Mouse (Mus musculus) gastrocnemius, adult 8-10 months (tissue): ENCODE measurements around the gene Megf11. TPM values are rescaled to one million over a fixed set of nuclear protein-coding genes. Genes with fewer than 3 reads are reported as not detected.
A peak's percentile ranks its signal among the peaks of the same experiment; 100 is the strongest.

Experiments
- DNase-seq, 2 experiments: peaks; one replicate each; pipeline ENCODE4 v3.0.0; 2022; ENCODE audit warnings: low spot score in 2 of 2
- total RNA-seq, 4 experiments: library from RNA; stranded (reverse); gene quantifications; 2 replicates each; pipeline ENCODE4 v1.2.4; 2022

The Megf11 gene
- total RNA-seq, 4 experiments from 2014 or later, result 0.05 to 0.13 (median 0.07) TPM

DNA sequence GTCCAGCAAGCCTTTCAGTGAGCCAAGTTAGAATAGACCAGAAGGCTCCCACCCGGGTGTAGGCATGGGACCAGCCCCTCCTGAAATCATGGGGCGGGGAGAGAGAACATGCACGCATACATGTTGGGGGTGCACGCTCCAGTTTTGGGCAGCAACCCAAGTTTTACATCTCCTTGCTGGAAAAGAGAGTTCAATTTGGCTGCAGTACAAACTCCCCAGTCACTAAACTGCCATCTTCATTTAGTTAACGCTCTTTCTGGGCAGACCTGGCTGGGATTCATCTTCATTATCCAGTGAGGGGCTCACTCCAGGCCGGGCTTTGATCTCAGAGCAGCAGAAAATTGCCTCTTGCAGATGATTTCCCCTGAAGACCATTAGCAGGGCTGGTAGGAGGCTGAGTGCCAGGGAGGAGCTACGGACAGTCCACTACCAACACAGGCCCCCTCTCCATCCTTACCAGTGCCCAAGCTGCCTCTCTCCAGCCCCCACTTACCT lies 218.8 kb downstream of the Megf11 start:
- DNase-seq, result no peak

DNA sequence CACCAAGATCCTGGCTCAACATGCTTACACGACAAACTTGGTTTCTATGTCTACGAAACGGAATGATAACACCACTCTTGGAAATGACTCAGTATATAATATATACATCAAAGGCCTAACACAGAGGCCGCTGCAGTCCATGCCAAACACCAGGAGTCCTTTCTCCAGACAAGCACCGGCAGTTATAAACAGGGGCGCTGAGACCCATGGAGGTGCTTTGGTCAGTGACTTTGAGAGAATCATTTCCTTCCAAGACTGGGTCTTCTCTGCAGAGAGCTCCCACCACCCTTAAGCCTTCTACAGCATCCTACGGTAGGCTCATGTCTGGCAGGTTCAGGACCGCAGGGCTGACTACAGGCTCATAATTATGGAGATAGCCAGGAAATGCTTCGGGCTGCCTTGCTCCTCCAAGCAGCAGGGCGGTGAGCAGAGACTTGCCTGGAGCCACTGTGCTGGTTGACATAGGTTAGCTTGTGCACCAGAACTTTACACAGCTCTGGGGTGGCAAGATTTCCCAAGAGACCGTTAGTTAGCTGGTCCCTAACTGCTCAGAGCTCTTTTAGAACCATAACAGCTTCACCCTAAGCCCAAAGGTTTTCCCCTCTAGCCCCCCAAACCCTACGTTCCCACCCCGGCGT lies 219.8 kb downstream of the Megf11 start:
- no peak for DNase-seq

DNA sequence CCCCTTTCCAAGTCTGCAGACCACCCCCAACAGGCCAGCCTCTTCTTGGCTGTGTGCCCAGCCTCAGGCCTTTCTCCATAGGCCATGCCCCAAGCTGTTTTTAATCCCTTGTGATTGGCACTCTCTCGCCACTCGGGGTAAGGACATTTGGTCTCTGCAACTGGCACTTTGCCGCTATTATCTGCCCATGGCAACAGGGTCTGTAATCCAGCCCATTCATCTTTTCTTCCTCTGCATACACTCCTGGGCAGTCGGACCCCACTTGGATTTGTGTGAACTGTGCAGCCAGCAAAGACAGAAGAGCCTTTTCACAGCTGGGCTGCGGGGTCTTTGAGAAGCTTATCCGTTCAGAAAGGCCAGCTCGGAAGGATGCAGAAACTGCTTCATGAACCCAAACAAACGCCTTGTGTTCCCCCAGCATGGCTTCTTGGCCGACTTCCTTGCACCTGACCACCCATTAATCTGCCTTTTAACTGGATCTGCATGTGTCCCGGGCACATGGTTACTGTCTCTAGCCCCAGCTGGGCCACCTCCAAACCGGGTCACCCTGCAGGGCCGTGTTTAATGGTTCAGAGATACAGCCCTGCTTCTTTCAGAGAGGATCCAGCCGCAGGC lies 220.4 kb downstream of the Megf11 start:
- DNase-seq, result no peak

DNA sequence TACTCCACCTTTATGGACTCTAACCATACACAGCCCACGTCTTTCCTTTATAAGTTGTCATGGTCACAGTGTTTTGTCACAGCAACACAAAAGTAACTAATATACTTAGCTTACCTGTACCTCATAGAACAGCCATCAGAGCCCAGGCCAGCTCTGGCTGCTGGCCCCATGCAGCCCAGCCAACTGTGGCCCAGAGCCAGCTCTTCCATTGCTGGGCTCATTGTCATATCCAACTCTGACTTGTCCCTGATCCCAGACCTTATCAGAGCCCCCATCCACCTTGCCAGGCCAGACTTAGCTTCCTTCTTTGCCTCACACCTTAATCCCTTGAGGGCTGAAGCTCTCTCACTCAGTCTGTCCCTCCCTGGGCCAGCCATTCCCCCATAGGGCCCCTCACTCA lies 221.6 kb downstream of the Megf11 start:
- no peak for DNase-seq

DNA sequence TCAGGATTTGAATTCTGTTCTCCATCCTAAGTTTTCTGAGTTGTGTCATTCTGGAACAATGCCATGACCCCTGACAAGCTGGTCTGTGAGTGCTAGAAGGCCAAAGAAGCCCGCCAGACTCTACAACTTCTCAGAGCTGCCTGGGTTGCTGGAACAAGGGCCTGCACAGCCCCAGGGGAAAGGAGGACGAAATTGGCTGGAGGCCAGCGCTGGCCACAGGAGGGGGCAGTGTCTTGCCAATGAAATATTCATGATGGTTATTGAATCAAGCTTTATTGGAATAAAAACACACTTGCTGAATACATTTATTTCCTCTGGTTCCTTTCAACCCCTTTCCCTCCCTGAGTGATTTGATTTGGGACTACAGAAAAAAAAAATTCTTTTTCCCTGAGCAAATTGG lies 224.1 kb downstream of the Megf11 start:
- DNase-seq, result no peak

DNA sequence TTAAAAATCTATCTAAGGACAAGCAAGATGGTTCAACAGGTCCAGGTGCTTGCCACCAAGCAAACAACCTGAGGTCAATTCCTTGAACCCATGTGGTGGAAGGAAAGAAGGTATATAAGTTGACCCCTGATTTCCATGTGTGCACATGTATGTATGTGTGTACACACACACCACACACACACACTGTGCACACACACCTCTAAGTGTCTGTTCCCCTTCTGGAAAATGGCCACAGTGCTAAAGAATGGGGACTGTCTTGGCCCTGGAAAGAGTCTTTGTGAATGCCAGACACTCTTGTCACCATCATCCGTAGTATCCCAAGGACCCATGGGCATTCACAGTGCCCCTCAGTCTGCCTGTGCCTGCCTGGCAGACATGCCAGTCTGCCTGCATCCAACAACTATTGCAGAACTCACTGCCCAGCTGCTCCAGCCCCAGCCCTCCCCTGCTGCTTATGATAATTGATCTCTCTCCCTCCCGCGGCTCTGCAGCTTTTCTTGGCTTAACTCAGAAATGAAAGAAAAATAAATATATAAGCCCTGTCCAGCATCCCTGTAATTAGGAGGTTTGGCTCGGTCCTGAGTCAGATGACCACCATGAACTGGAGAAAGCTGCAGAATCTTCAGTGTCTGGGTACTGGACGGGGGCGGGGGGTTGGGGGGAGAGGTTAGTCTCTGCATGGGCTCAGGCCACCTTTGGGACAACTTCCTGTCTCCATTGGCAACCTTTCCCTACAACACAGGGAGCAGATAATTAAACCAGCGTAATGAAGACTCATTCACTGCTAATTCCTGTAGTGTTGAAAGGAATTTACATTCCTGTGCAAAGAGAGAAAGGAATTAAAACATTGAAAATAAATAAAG lies 226.9 kb downstream of the Megf11 start:
- no peak for DNase-seq

DNA sequence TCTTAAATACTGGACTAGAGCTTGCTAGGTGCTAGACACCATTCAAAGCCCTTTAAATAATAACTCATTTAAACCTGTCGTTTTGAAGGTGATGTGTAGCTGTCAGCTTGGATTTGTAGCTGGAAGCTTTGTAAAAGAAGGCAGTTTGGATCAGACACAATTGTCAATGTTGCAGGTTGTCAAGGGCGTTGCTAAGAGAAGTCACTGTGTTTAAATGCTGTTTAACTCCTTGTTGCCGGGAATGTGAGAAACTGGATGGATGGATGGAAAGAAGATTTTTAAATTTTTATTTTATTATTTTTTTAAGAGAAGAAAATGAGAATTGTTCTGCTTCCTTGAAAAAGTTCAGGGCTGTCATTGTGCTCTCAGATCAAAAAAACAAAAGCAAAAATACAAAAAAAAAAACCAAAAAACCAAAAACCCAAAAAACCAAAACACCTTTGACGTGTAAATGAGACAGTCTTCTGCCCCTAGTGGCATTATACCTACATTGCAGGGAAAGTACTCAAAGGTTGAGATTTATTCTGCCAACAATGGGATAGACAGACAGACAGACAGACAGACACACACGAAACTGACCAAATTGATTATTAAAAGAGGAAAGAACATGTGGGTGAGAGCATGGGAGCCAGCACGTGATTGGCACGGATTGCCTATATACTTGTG lies 227.7 kb downstream of the Megf11 start:
- DNase-seq, result no peak

DNA sequence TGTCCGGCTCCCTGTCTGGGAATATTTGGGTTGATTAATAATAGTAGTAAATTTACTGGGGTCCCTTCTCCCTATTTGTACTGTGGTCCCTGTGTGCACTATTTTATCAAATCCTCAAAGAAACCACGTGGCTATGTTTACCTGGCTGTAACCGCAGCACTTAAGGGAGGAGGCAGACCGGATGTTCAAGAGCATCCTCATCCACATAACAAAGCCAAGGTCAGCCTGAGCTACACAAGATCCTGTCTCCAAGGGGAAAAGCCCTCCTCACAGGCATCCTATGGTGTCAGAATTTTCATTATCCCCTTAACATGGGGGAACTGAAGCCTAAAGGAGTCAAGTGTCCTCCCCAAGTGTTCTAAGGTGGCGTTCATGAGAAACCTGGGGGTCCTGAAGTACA lies 232.0 kb downstream of the Megf11 start:
- DNase-seq, result no peak

DNA sequence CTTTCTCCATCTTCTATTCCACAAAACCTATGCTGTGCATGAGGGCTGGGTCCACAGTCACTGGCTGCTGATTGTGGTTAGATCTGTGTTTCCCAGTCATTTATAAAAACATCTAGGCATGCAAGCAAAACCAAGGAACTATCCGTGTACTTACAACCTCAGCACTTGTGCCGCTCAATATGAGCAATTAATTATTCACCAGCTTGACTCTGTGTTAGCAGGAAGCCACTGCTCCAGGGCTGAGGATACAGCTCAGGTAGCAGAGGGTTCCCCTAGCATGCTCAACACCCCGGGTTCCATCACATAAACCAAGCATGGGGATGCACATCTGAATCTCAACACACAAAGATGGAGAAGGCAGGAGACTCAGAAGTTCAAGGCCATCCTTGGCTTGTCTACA lies 233.0 kb downstream of the Megf11 start:
- no peak for DNase-seq

DNA sequence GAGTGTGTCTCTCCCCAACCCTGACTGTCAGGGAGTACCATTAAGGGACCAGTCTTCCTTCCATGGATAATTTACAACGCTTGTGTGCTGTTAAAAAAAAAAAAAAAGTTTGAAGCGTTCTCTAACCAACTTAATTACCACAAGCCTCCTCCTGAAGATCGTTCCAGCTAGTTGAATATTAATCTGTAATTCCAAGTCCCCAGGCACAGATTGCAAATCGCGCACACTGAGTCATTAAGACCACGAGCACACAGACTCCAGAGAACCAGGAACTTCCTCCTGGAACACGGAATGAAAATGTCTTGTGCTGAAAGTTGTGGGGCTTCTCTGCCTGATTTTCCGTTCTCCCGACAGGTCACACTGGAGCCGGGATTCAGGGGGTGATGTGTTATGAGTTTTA lies 234.0 kb downstream of the Megf11 start:
- DNase-seq, result no peak

DNA sequence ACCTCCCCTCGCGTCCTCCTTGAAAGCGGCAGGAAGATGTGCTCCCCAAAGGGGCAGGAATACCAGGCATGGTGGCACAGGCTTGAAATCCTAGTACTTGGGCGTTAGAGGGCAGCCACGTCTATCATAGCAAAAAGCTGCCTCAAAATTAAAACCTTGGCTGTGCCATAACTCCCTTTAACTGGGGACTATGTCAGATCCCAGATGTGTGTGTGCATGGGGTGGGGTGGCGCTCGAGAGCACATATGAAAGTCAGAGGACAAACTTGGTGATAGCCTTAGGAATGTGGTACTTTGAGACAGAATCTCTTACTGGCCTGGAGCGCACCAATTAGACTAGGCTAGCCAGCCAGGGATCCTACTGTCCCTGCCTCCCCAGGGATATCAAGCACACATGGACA lies 235.2 kb downstream of the Megf11 start:
- no peak for DNase-seq

DNA sequence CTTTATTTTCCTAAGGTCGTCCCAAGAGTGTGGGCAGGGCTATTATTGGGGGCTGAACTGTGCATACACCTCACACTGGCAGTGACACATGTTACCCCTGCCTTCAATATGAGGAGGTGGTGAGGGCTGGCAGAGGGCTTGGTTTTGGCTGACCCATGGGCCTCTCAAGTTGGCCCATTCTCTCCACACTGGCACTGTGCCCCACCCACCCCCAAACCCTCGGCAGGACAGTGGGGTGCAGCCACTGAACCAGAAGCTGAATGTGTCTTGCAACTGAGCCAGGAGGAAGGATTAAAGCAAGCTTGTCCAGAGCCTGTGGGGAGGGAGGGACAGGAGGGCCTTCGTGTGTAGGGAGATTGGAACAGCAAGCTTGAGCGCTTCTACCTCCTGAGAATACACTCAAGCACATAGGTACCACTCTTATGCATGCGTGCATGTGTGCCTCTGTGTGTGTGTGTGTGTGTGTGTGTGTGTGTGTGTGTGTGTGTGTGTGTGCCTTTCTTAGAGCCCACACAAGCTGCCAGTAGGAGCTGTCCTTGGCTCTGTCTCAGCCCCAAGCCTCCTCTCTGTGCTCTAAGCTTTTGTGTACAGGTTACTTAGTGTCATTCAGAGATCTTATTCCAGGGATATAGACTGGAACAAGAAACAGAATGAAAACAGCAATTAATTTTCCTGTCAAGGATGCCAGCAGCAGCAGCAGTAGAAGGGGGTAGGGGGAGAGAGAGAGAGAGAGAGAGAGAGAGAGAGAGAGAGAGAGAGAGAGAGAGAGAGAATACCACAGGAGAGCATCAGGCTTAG lies 236.3 kb downstream of the Megf11 start:
- no peak for DNase-seq

DNA sequence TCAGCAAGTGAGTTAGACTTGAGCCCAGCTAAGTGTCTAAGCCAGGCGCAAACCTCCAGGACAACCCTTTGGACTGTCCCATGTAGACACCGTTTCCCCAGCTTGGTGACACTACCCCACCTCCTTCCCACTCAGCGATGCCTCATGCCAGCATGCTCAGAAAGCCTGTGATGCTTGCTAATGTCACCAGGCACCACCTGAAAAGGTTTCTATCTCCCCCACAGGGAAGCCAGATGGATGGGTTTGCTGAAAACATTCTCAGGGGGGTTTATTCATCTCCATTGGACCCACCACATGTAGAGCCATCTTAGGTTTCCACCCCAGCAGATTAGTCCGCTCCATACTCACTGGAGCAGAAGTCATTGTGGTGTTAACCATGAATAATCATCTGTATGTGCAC lies 237.9 kb downstream of the Megf11 start:
- no peak for DNase-seq

DNA sequence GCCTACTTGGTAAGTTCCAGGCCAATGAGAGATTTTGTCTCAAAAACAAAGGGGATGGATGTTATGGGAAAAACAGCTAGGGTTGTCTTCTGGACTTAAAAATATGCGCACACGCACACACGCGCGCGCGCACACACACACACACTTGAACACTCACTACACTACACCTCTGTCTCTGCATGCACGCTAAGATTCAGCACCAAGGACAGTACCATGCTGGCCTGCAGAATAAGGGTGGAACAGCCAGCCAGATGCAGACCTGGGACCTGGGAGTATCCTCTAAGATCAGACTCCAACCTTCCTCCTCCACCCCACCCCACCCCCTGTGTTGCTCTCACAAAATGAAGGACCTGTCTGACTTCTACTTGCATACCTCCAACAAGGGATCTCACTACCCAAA lies 239.1 kb downstream of the Megf11 start:
- DNase-seq, result no peak

DNA sequence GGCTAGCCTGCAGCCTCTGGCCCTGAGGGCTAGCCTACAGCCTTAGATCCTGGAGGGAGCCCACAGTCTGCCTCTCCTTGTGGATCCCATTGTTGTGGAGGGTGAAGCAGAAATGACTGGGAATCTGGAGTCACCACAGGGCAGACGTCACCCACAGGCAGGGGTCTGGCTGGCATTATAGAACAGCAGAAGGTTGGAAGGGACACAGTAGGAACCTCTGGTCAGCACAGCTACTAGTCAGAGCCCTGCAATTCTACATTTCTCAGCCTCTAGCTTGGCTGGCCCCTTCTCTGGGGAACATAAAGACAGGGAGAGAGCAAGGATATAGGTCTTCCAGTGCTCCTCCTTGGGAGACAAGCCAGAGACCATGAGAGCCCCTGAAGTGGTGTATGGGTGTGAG lies 244.4 kb downstream of the Megf11 start:
- no peak for DNase-seq

DNA sequence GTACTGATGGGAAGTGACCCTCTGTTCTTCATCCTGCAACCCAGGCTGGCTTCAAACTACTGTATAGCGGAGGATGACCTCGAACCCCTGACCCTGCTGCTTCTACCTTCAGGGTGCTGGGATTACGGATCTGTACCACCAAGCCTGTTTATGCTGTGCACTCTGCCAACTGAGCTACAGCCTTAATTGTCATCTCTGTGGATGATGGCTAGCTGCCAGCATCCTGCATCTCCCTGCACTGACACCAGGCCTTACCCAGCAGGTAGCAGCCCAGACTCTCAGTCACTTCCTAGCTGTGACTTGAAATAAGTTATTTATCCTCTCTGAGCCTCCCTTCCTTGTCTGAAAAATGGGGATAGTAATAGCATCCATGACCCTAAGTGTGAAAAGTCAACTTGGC lies 247.7 kb downstream of the Megf11 start:
- DNase-seq, result no peak

DNA sequence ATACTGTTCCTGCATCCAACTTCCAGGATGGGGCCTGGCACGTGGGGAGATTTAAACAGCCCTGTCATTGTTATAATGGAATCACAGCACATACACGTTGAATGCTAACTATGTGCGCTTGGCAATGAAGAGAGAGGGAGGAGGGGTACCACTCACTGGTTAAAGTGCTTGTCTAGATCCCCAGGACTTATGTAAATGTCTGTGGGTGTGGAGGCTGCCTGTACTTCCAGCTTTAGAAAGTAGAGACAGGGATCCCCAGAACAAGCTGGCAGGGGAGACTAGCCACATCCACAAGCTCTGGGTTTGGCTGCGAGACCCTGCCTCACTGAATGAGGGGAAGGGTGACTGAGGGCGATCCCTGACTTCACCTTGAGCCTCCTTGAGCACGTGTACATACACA lies 250.7 kb downstream of the Megf11 start:
- DNase-seq, result no peak

DNA sequence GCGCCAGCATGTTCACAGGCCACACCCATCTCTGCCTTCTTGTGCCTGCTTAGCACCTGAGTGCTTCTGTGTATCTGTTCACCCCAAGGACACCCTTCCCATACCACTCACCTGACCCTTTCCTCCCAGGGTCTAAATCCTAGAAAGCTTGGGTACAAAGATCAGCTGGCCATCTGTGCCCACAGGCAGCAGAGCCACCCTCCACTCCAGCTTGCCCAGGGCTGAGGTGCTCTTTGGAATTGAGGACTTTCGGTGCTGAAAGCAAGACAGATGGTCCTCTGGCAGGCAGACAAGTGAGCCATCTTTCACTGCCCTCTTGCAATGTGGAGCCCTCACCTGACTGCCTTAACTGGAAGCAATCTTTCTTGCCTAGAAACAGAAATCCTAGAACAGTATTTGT lies 251.5 kb downstream of the Megf11 start:
- DNase-seq, result no peak

DNA sequence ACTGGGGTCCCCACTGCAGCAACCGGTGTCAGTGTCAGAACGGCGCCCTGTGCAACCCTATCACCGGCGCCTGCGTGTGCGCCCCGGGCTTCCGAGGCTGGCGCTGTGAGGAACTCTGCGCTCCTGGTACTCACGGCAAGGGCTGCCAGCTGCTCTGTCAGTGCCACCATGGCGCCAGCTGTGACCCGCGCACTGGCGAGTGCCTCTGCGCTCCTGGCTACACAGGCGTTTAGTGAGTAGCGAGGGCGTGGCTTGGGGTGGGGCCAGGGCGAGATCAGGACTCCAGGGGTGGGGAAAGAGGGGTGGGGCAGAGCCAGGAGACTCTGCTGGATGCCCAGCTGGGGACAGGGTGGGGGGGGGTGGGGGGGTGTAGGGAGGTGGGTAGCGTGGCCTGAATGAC lies 252.8 kb downstream of the Megf11 start:
- DNase-seq, result peak; percentile 12 to 42

DNA sequence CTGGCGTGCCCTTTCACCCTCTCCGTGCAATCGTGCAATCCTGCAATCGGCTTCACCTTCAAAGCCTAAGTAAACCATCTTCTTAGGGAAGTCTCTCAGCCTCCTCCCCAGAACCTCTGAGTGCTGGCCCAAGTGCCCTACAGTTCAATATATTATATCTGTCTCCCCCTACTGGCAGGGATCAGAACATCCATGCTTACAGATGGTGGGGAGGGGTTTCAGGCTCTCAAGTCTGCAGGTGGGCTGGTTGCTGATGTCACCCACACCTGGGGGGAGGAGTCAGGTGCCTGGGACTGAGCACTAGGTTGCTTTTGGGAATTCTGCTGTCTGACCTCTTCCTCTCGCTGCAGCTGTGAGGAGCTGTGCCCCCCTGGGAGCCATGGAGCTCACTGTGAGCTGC lies 254.2 kb downstream of the Megf11 start:
- DNase-seq, result no peak

DNA sequence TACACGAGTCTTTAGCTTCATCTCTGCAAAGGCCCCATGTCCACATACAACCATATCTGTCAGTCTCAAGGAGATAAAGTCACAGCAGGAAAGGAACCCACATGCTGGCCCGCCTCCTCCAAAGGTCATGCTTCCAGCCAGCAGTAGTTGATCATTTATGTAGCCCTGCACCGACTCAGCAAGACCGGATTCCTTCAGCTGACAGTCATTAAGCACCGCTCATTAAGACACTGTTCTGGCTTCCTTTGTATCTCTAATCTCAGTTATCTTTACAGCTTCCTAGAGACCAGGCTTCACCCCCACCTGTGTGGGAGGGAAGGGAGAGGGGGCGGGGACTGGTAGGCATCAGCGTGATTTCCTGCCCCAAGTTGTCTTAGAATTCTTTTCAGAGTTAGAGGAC lies 258.7 kb downstream of the Megf11 start:
- DNase-seq, result no peak
